Mouse (Mus musculus) testis, postnatal 14 days (tissue): ENCODE results near the gene Lman1l.

ENCODE experiments used
- DNase-seq: peaks from one replicate; pipeline ENCODE4 v3.0.0; 2021; ENCODE audit warnings: low spot score

The Lman1l gene

GRCm38 (mm10) chr9:57577144-57577849 lies 43.3 kb downstream of the Lman1l start:
- no peak for DNase-seq

GRCm38 (mm10) chr9:57575577-57575976 lies 45.0 kb downstream of the Lman1l start:
- DNase-seq = no peak

DNA sequence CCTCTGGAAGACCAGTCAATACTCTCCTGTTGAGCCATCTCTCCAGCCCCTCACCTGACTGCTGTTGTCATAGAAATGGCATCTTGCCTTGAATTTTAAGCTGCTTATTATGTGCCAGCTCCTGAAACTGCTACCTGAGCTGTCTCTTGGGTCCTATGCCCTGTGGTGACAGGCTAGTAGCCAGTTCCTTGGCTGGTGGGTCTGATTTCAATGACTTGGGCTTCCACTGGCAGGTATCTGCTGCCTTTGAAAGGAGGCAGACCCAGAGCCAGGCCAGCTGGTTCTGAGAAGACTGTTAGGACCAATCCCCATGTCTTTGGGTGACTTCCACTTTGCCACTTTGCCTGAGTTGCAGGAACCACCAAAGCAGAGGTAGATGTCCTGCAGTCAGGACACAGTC lies 46.2 kb downstream of the Lman1l start:
- no peak for DNase-seq

GRCm38 (mm10) chr9:57568500-57568899 lies 52.1 kb downstream of the Lman1l start:
- DNase-seq = no peak

DNA sequence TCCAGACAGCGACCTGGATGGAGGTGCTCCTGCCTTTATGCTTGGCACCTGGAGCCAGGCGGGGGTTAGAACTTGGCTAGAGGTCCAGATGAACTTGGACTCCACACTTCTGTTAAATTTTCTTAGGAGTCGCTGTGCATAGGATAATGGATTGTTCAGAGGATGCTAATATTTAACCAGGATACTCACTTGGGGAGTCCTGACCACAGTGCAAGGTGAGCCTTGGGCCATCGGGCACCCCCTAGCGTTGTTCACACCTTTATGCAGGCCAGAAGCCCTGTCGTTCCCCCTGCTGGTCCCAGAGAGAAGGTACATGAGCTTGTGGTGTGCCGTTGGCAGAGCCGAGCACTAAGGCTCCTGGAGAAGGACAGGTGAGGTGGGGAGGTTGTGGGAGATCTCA lies 53.7 kb downstream of the Lman1l start:
- no peak for DNase-seq

GRCm38 (mm10) chr9:57565741-57566221 lies 54.8 kb downstream of the Lman1l start:
- DNase-seq = peak; percentile 46

- no peak for DNase-seq
Observed at GRCm38 (mm10) chr9:57564609-57565008, 56.0 kb downstream of the Lman1l start.

DNA sequence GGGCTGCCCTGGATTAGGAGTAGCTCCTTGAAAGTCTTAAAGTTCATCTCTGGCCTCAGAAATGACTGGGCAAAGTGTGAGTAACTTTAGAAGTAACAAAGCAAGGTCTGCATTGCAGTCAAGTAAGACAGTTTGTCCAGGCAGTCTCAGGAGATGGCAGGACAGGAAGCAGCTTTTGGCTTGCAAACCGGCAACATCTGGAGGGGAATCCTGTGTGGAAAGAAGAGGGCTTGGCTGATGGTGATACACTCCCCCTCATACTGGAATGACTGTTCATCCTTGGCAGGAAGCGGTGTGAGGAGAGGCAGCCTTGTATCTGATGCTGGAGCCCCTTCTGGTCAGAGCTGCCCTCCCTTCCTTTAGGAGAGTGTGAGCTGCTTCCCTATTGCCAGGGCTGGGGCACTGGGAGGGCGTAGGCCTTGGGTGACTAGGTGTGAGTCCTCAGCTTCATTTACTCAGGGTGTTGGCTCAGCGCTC lies 57.6 kb downstream of the Lman1l start:
- DNase-seq = peak; percentile 66

- DNase-seq = no peak
Observed at GRCm38 (mm10) chr9:57561711-57562099, 58.9 kb downstream of the Lman1l start.

DNA sequence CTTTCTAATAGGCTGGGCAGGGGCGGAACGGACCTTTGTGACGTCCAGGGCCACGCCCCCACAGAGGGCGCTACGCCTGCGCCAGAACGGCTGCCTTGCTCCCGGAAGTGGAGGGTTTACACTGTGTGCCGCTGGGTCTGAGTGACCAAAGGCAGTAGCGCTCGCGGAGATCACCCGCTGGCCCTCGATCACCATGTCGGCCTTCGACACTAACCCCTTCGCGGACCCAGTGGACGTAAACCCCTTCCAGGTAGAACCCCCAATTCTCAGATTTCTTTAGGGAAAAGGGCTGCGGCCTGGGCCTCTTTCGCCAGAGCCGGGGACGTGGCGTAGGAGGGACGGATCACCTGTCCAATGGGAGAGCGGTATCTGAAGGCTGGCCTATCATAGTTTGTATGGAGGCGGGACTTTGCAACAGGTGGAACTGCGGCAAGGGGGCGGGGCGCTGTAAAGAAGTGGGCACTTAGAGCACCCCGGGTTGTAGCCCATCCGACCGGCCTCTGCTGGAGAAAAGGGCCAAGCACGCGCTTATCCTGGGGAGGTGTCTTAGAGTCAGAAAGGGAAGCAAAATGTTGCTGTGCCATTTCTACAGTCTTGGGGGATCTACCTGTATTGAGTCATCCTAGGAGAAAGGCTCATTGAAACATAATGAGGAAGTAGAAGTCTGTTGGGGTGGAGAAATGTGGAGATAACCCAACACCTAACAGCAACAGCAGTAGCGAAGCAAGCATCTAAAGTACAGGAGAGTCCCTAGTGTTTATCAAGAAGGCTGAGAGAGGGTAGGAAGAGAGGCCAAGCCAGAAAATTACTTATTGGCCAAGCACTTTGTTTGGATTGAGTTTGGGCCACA lies 59.5 kb downstream of the Lman1l start, which contains the start of gene Scamp2:
Scamp2 (plus strand) TSS at position 83 of the 850 bp plus-strand sequence.
- peak; percentile 93 for DNase-seq

DNA sequence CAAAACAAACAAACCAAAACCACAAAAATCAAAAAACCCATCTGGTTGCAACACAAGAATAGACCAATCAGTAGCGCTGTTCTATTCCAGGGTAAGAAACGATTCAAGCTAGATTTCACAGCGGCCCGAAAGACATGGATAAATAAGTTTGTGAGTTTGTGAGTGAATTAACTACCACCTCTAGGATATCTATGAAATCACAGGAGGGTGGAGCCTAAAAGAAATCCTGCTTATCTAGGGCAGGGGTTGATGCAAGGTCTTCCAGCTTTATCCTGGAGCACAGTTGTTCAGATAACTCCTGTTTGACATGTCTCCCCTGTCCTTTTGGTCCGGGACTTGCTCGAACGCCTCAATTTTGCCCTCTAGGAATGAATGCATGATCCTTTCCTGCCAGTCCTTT lies 60.3 kb downstream of the Lman1l start:
- DNase-seq = no peak

- no peak for DNase-seq
Observed at GRCm38 (mm10) chr9:57559568-57559967, 61.0 kb downstream of the Lman1l start.

GRCm38 (mm10) chr9:57558625-57559024 lies 61.9 kb downstream of the Lman1l start:
- DNase-seq = no peak

DNA sequence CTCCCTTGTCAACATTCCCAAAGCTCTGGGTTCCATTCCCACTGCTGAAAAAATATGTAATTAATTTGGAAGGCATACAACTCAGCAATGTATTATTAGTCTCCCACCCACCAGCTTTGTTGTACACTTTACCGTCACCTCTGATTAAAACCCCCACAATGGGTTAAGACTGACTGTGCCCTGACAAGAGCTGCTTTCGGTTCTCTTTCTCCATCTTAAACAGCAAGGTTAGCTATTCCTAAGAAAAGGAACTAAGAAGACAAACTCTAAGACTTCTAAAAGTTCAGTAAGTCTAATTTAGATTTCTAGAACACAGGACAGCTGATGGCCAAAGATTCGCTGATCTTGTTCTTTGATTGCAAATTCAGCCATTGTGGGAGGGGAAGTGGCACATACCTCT lies 63.4 kb downstream of the Lman1l start:
- no peak for DNase-seq
